14 mouse cellular contexts compared by ENCODE assay signal in the genomic region with DNA sequence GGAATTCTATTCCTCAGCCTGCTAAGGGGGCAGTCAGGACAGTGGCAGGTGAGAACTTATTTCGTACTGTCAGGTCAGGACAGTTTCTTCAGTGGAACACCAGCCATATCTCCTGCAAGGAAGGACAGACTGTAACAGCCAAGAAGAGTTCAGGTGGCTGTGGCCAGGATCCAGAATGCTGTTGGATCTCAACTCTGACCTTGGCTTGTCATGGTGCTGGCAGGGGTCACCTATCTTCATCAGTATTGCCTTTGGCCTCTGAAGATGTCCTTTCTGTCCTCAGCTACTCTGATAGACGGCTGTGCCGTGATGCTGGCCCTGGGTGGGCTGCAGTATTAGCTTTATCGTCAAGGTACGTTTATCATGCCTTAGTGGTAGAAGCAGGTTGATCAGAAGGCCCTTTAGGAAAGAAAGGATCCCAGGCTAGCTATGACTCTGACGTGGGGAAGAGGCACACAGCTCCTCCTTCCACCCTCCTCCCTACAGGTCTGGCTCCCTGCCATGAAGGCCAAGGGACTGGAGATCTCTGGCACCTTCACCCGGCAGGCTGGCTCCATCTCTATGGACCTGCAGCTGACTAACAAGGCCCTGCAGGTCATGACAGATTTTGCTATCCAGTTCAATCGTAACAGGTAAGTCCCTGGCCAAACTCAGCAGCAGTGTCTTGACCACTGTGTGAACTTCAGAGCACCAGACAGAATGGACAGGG. TPM values are rescaled to one million over a fixed set of nuclear protein-coding genes. Genes with fewer than 3 reads are reported as not detected.
DNase-seq lines count a peak whose midpoint lies in the region; ATAC-seq and TF ChIP-seq lines count a peak whose summit lies in the region.
"Had no signal": no experiment of that assay in that cellular context is flagged by ENCODE, and none has a peak within 500 bp of the region (broad histone marks: within the 10 kb centered on the region; RNA-seq: fewer than 3 reads in every experiment).

No protein-coding gene starts in this region.

- no peak overlapping the region for H3K4me2 ChIP-seq in kidney, embryonic 14.5 days (replicated peaks; ENCODE audit: low read depth, low read length)
- H3K4me2 ChIP-seq in stomach, postnatal 0 days (replicated peaks; ENCODE audit: low read depth): no peak overlapping the region
- H3K4me2 ChIP-seq: hindbrain, embryonic 14.5 days; limb, embryonic 15.5 days had no signal

- no peaks in the 10 kb centered on the region for H3K4me1 ChIP-seq in kidney, embryonic 14.5 days (ENCODE audit: control insufficient read depth, insufficient read depth, low read length)
- no peaks in the 10 kb centered on the region for H3K4me1 ChIP-seq in stomach, postnatal 0 days (replicated peaks; ENCODE audit: control insufficient read depth, insufficient read depth)

- no peak for ATAC-seq in kidney, embryonic 14.5 days (ENCODE audit: low FRiP score, low TSS enrichment)
- no peak for ATAC-seq in stomach, postnatal 0 days (ENCODE audit: low FRiP score, low TSS enrichment)
- ATAC-seq: lung, postnatal 0 days had no signal

- DNase-seq in kidney, adult 18-20 months: peak; percentile 48
- peak; percentile 84 for DNase-seq in adrenal gland, adult 2 months
- DNase-seq in cerebellum, adult 11-12 months: peak; percentile 85
- peak; percentile 37 to 42 for DNase-seq in heart, postnatal 14 days
- DNase-seq in stomach, postnatal 0 days (ENCODE audit: low spot score): no peak
- DNase-seq in embryo, embryonic 10 days (ENCODE audit: low spot score): no peak
- DNase-seq in frontal cortex, postnatal 36 days (ENCODE audit: low spot score in 2 of 2): no peak
- DNase-seq: layer of hippocampus, adult 9-11 months; thymus, postnatal 4 days had no signal

- WGBS in kidney, embryonic 14.5 days: 89% methylated on average over 8 of the region's 8 CpGs
- 81% methylated on average over 8 of the region's 8 CpGs for WGBS in stomach, postnatal 0 days

- H3K9ac ChIP-seq in kidney, embryonic 14.5 days (ENCODE audit: low read depth, low read length): no peak overlapping the region
- no peak overlapping the region for H3K9ac ChIP-seq in stomach, postnatal 0 days (ENCODE audit: low read length)
- H3K9ac ChIP-seq: hindbrain, embryonic 14.5 days; limb, embryonic 15.5 days had no signal

- peaks cover 77% of the 10 kb centered on the region for H3K36me3 ChIP-seq in kidney, embryonic 14.5 days (ENCODE audit: control insufficient read depth, insufficient read depth, low read length)
- H3K36me3 ChIP-seq in stomach, postnatal 0 days (ENCODE audit: control insufficient read depth, insufficient read depth, low read length): peaks cover 22% of the 10 kb centered on the region

- H3K27me3 ChIP-seq in kidney, embryonic 14.5 days (ENCODE audit: control insufficient read depth, insufficient read depth, low read length): no peaks in the 10 kb centered on the region
- no peaks in the 10 kb centered on the region for H3K27me3 ChIP-seq in stomach, postnatal 0 days (ENCODE audit: control insufficient read depth, insufficient read depth, low read length)
- H3K27me3 ChIP-seq: CH12.LX; limb, embryonic 15.5 days had no signal

- no peak overlapping the region for H3K4me3 ChIP-seq in kidney, embryonic 14.5 days (ENCODE audit: low read length)
- no peak overlapping the region for H3K4me3 ChIP-seq in stomach, postnatal 0 days (ENCODE audit: low read depth, low read length)
- H3K4me3 ChIP-seq: limb, embryonic 15.5 days had no signal

- intact Hi-C loops in heart, postnatal 14 days (cut with DNase I): no loop called here

- H3K27ac ChIP-seq in kidney, embryonic 14.5 days (ENCODE audit: low read depth, low read length): no peak overlapping the region
- H3K27ac ChIP-seq in stomach, postnatal 0 days (replicated peaks): no peak overlapping the region
- H3K27ac ChIP-seq: hindbrain, embryonic 14.5 days; limb, embryonic 15.5 days had no signal

- TF ChIP-seq EP300 in stomach, postnatal 0 days (optimal IDR thresholded peaks at IDR 0.05): no peak

- TF ChIP-seq CTCF in stomach, postnatal 0 days (IDR thresholded peaks at IDR 0.05; ENCODE audit: low read depth): no peak

- H3K9me3 ChIP-seq in kidney, embryonic 14.5 days (ENCODE audit: control insufficient read depth, low read length): no peaks in the 10 kb centered on the region
- H3K9me3 ChIP-seq in stomach, postnatal 0 days (ENCODE audit: control insufficient read depth, low read length): no peaks in the 10 kb centered on the region
- H3K9me3 ChIP-seq: limb, embryonic 15.5 days had no signal

RNA-seq across cellular contexts. Expression of a gene that starts 20.6 kb away (rescaled TPM):
- 4.1 and 4.6 TPM in 2 replicates for polyA plus RNA-seq in kidney, embryonic 14.5 days (2014; fragmentation: Nextera tagmentation; extraction: Ambion mirVana)
- total RNA-seq in adrenal gland, adult 2 months (2021): under 1 TPM; 0.35 to 0.52 TPM
- 2.2 and 2.6 TPM in 2 replicates for polyA plus RNA-seq in adrenal gland, adult 2 months (2012; rRNA removed)
- 1 to 10 TPM; 3.7 to 4.4 TPM for total RNA-seq in heart, postnatal 14 days (2021)
- 1.6 and 1.9 TPM in 2 replicates for polyA plus RNA-seq in stomach, postnatal 0 days (2015; fragmentation: Nextera tagmentation; extraction: Ambion mirVana)

RNA-seq across cellular contexts. Expression of a gene that starts 27.8 kb away (rescaled TPM):
- polyA plus RNA-seq in kidney, embryonic 14.5 days (2014; fragmentation: Nextera tagmentation; extraction: Ambion mirVana): 30.2 and 47.3 TPM in 2 replicates
- total RNA-seq in adrenal gland, adult 2 months (2021): 10 to 100 TPM; 42.6 to 58.4 TPM
- polyA plus RNA-seq in adrenal gland, adult 2 months (2012; rRNA removed): 108 and 131 TPM in 2 replicates
- total RNA-seq in heart, postnatal 14 days (2021): 10 to 100 TPM; 17.8 to 18.7 TPM
- polyA plus RNA-seq in stomach, postnatal 0 days (2015; fragmentation: Nextera tagmentation; extraction: Ambion mirVana): 21.4 and 24.8 TPM in 2 replicates

RNA-seq across cellular contexts. Expression of a gene that starts 50.7 kb away (rescaled TPM):
- polyA plus RNA-seq in kidney, embryonic 14.5 days (2014; fragmentation: Nextera tagmentation; extraction: Ambion mirVana): 35.1 and 62.6 TPM in 2 replicates
- 10 to 100 TPM; 59.0 to 78.0 TPM for total RNA-seq in adrenal gland, adult 2 months (2021)
- 68.2 and 111 TPM in 2 replicates for polyA plus RNA-seq in adrenal gland, adult 2 months (2012; rRNA removed)
- 10 to 100 TPM; 48.9 to 51.7 TPM for total RNA-seq in heart, postnatal 14 days (2021)
- 41.8 and 43.3 TPM in 2 replicates for polyA plus RNA-seq in stomach, postnatal 0 days (2015; fragmentation: Nextera tagmentation; extraction: Ambion mirVana)

Comparison
In these comparisons a context has a peak if more than half of its experiments do, and no peak if none do; other contexts are left out.
1. DNase-seq: peak in kidney, adult 18-20 months (single experiment), adrenal gland, adult 2 months (single experiment), cerebellum, adult 11-12 months (single experiment) and heart, postnatal 14 days (2 of 2); none in stomach, postnatal 0 days (single experiment), embryo, embryonic 10 days (single experiment) and frontal cortex, postnatal 36 days (0 of 2).